Comparison of ENCODE assay signal across 8 mouse cellular contexts in genomic region chr12:108003928-108004327, GRCm38 (mm10). TPM values are rescaled to one million over a fixed set of nuclear protein-coding genes. Genes with fewer than 3 reads are reported as not detected.
DNase-seq lines count a peak whose midpoint lies in the region; ATAC-seq and TF ChIP-seq lines count a peak whose summit lies in the region.

No protein-coding gene starts in this region.

- no peaks in the 10 kb centered on the region for H3K36me3 ChIP-seq in embryonic facial prominence, embryonic 14.5 days (ENCODE audit: control insufficient read depth, insufficient read depth, low read length)
- H3K36me3 ChIP-seq in liver, postnatal 0 days (replicated peaks; ENCODE audit: insufficient read depth, low read length): no peaks in the 10 kb centered on the region

- TF ChIP-seq CTCF in lung, adult 2 months (IDR thresholded peaks at IDR 0.05; ENCODE audit: insufficient read depth, low read length): no peak
- TF ChIP-seq CTCF in liver, postnatal 0 days (IDR thresholded peaks at IDR 0.05; ENCODE audit: low read depth): peak; percentile 32; the same call in 1 of the 2 replicates

- TF ChIP-seq POLR2A in lung, adult 2 months (IDR thresholded peaks at IDR 0.05; ENCODE audit: borderline replicate concordance, extremely low read depth, low read depth, low read length): no peak

- peak overlapping the region; percentile 97 for H3K9ac ChIP-seq in embryonic facial prominence, embryonic 14.5 days (ENCODE audit: low read depth, low read length)
- no peak overlapping the region for H3K9ac ChIP-seq in liver, postnatal 0 days (replicated peaks)

- no peaks in the 10 kb centered on the region for H3K9me3 ChIP-seq in embryonic facial prominence, embryonic 14.5 days (ENCODE audit: control insufficient read depth, low read length)
- H3K9me3 ChIP-seq in liver, postnatal 0 days (ENCODE audit: low read length): no peaks in the 10 kb centered on the region

- WGBS in lung, adult 2 months: under 1% methylated on average over 35 of the region's 35 CpGs
- under 1% methylated on average over 33 of the region's 35 CpGs for WGBS in embryonic facial prominence, embryonic 14.5 days
- WGBS in liver, postnatal 0 days (ENCODE audit: insufficient replicate concordance): 2% methylated on average over 35 of the region's 35 CpGs

- TF ChIP-seq EP300 in liver, postnatal 0 days (IDR thresholded peaks at IDR 0.05; ENCODE audit: low read depth): no peak

- no peak overlapping the region for H3K4me3 ChIP-seq in lung, adult 2 months (replicated peaks; ENCODE audit: extremely low read depth, low read depth, low read length)
- peak overlapping the region; percentile 79 for H3K4me3 ChIP-seq in embryonic facial prominence, embryonic 14.5 days (ENCODE audit: low read depth, low read length)
- peak overlapping the region; percentile 37 for H3K4me3 ChIP-seq in liver, postnatal 0 days (ENCODE audit: low read depth, low read length)

- peak overlapping the region; percentile 98 for H3K27ac ChIP-seq in embryonic facial prominence, embryonic 14.5 days (replicated peaks; ENCODE audit: low read depth, low read length)
- H3K27ac ChIP-seq in liver, postnatal 0 days (ENCODE audit: low read depth): no peak overlapping the region

- no peaks in the 10 kb centered on the region; the same call in 1 of the 2 replicates for H3K4me1 ChIP-seq in lung, adult 2 months (ENCODE audit: control insufficient read depth, insufficient read depth, low read length)
- H3K4me1 ChIP-seq in embryonic facial prominence, embryonic 14.5 days (ENCODE audit: control insufficient read depth, insufficient read depth, low read length): 0 out of 2 replicates have a peak, but pooled peaks cover 5% of the 10 kb centered on the region
- peaks cover 5% of the 10 kb centered on the region; the same call in 1 of the 2 replicates for H3K4me1 ChIP-seq in liver, postnatal 0 days (ENCODE audit: insufficient read depth)

- peaks cover 3% of the 10 kb centered on the region; the same call in 1 of the 2 replicates for H3K27me3 ChIP-seq in embryonic facial prominence, embryonic 14.5 days (replicated peaks; ENCODE audit: control insufficient read depth, insufficient read depth, low read length)
- peaks cover 74% of the 10 kb centered on the region for H3K27me3 ChIP-seq in liver, postnatal 0 days (ENCODE audit: insufficient read depth, low read length)

- DNase-seq in lung, adult 18-20 months: peak; percentile 9 to 26
- DNase-seq in lung, adult 2 months: no peak
- DNase-seq in embryonic facial prominence, embryonic 14.5 days (ENCODE audit: low spot score): peak; percentile 98
- DNase-seq in heart, postnatal 4 days: peak; percentile 71
- peak; percentile 81 to 94 for DNase-seq in layer of hippocampus, adult 18-20 months (ENCODE audit: low spot score in 2 of 2)
- peak; percentile 30 for DNase-seq in liver, postnatal 0 days
- peak; percentile 93 for DNase-seq in thymus, postnatal 4 days

- H3K4me2 ChIP-seq in embryonic facial prominence, embryonic 14.5 days (ENCODE audit: low read depth, low read length): peak overlapping the region; percentile 78
- H3K4me2 ChIP-seq in liver, postnatal 0 days (ENCODE audit: low read depth, low read length): peak overlapping the region; percentile 64

- ATAC-seq in embryonic facial prominence, embryonic 14.5 days (ENCODE audit: low read depth): peak; percentile 76
- ATAC-seq in liver, postnatal 0 days: no peak
- peak; percentile 18; the same call in 1 of the 2 replicates for ATAC-seq in neutrophil, adult 5-6 weeks (ENCODE audit: extremely low read depth, insufficient number of reproducible peaks, low FRiP score, poor library complexity, severe bottlenecking)

RNA-seq across cellular contexts. Expression of gene Bcl11b, which starts 0.5 kb away (rescaled TPM):
- polyA plus RNA-seq in lung, adult 2 months (2012; rRNA removed): 2.6 and 4.2 TPM in 2 replicates
- polyA plus RNA-seq in embryonic facial prominence, embryonic 14.5 days (2014; fragmentation: Nextera tagmentation; extraction: Ambion mirVana): 16.5 and 20.7 TPM in 2 replicates
- total RNA-seq in heart, postnatal 4 days (2021): 1 to 10 TPM; 1.5 to 1.6 TPM
- total RNA-seq in layer of hippocampus, adult 18-20 months (2021): 100 to 1,000 TPM; 143 to 144 TPM
- 0.02 TPM in 1 of 2 replicates, not detected in the other for polyA plus RNA-seq in liver, postnatal 0 days (2015; fragmentation: Nextera tagmentation; extraction: Ambion mirVana)
- total RNA-seq in neutrophil, adult 5-6 weeks (2017): 7.3 and 8.1 TPM in 2 replicates

Comparison
In these comparisons a context has a peak if more than half of its experiments do, and no peak if none do; other contexts are left out.
1. RNA of gene Bcl11b, which starts 0.5 kb away (total RNA-seq): 143 to 144 TPM in layer of hippocampus, adult 18-20 months; 7.3 to 8.1 TPM in neutrophil, adult 5-6 weeks and 1.5 to 1.6 TPM in heart, postnatal 4 days; every median in the first group is over 10 times any median in the second.